Mouse (Mus musculus) ES-Bruce4 (cell line): ENCODE data around the gene Sept8.

Experiments
- CTCF ChIP-seq: IDR thresholded peaks from one replicate; pipeline ENCODE4 v1.8.1; 2011; ENCODE audit warnings: low read depth, low read length
- EP300 ChIP-seq: IDR thresholded peaks from 2 replicates; pipeline ENCODE4 v1.6.1; 2011; ENCODE audit warnings: low read depth, low read length; ENCODE audit not compliant: insufficient read depth
- POLR2A ChIP-seq: IDR thresholded peaks from one replicate; pipeline ENCODE4 v1.8.1; 2011; ENCODE audit warnings: low read length; ENCODE audit not compliant: insufficient read depth

DNA sequence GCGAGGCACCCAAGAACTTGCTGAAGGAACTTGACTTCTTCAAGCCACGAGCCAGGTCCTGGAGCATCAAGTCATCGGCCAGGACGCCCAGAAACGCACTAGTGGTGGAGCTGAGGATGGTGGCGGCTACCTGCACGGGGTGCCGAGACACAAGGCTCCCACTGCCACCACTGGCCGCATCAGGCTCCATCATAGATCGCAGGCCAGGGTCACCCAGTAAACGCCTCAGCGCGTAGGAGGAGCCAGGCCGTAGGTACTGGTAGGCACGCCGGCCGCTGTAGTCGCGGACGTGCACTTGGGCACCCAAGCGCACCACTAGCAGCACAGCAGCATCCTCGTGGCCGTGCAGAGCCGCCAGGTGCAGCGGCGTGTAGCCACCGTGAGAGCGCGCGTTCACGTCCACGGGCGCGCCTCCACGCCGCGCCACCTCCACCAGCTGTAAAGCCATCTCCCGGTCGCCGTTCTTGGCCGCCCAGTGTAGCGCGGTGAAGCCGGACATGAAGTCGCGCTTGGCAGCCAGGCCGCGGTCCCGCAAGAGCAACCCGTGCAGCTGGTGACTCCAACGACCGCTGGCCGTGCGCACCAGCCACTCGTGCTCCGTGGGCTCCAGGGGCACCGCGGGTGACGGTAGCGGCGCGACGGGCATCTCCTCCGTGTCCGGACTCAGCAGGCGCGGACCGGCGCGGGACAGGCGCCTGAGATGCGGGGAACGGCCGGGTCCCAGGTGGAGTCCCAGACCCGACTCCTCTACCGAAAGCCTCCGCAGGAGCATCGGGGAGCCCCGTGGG lies 40.5 kb upstream of the Sept8 start:
- TF ChIP-seq EP300 (no peak), CTCF (no peak), POLR2A (no peak)
